Mouse (Mus musculus): Measurements from ENCODE around the gene Tpst1. TPM values are rescaled to one million over a fixed set of nuclear protein-coding genes. Genes with fewer than 3 reads are reported as not detected.
A peak's percentile ranks its signal among the peaks of the same experiment; 100 is the strongest.

Tpst1 gene
- total and polyA plus RNA-seq, 3 experiments: 0.22 TPM; not detected in 2

- DNase-seq (ENCODE audit: low spot score): no peak
- H3K27me3 ChIP-seq (ENCODE audit: insufficient read depth, low read length): no peaks in the 10 kb centered on the region
- ATAC-seq (ENCODE audit: extremely low read depth, insufficient number of reproducible peaks, low FRiP score, poor library complexity, severe bottlenecking): no peak
- H3K36me3 ChIP-seq (replicated peaks): peaks cover 24% of the 10 kb centered on the region
- peaks cover 67% of the 10 kb centered on the region for H3K4me1 ChIP-seq (ENCODE audit: insufficient read depth, low read depth, low read length)
- H3K4me3 ChIP-seq (ENCODE audit: low read depth, low read length): peak overlapping the region; percentile 88
- TF ChIP-seq CTCF (IDR thresholded peaks at IDR 0.05; ENCODE audit: low read depth, low read length) (no peak), GATA1 (IDR thresholded peaks at IDR 0.05; ENCODE audit: borderline replicate concordance, low read length) (no peak), POLR2AphosphoS5 (IDR thresholded peaks at IDR 0.05; ENCODE audit: insufficient replicate concordance, low read depth, low read length) (no peak), TAL1 (conservative IDR thresholded peaks at IDR 0.05; ENCODE audit: low read depth, low read length) (no peak), GATA2 (IDR thresholded peaks at IDR 0.05; ENCODE audit: borderline replicate concordance, low read depth, low read length) (no peak)
- peaks cover 4% of the 10 kb centered on the region for H3K9me3 ChIP-seq (replicated peaks)
These were observed 99.9 kb downstream of the Tpst1 start for GRCm38 (mm10) chr5:130173012-130173411.

- DNase-seq (ENCODE audit: low spot score) (no peak), ATAC-seq (ENCODE audit: extremely low read depth, insufficient number of reproducible peaks, low FRiP score, poor library complexity, severe bottlenecking) (no peak)
- no peaks in the 10 kb centered on the region for H3K27me3 ChIP-seq (ENCODE audit: insufficient read depth, low read length)
- H3K4me1 ChIP-seq (ENCODE audit: insufficient read depth, low read depth, low read length): peaks cover 69% of the 10 kb centered on the region
- TF ChIP-seq CTCF (IDR thresholded peaks at IDR 0.05; ENCODE audit: low read depth, low read length) (no peak), TAL1 (conservative IDR thresholded peaks at IDR 0.05; ENCODE audit: low read depth, low read length) (no peak), GATA2 (IDR thresholded peaks at IDR 0.05; ENCODE audit: borderline replicate concordance, low read depth, low read length) (no peak), GATA1 (IDR thresholded peaks at IDR 0.05; ENCODE audit: borderline replicate concordance, low read length) (no peak), POLR2AphosphoS5 (IDR thresholded peaks at IDR 0.05; ENCODE audit: insufficient replicate concordance, low read depth, low read length) (no peak)
- H3K4me3 ChIP-seq (ENCODE audit: low read depth, low read length): no peak overlapping the region
- H3K36me3 ChIP-seq (replicated peaks): peaks cover 48% of the 10 kb centered on the region
- H3K9me3 ChIP-seq (replicated peaks): no peaks in the 10 kb centered on the region
These were observed 104.7 kb downstream of the Tpst1 start for GRCm38 (mm10) chr5:130177871-130178270.

- H3K9me3 ChIP-seq (replicated peaks): no peaks in the 10 kb centered on the region
- TF ChIP-seq TAL1 (conservative IDR thresholded peaks at IDR 0.05; ENCODE audit: low read depth, low read length): no peak
- no peak for TF ChIP-seq GATA2 (IDR thresholded peaks at IDR 0.05; ENCODE audit: borderline replicate concordance, low read depth, low read length)
- TF ChIP-seq GATA1 (IDR thresholded peaks at IDR 0.05; ENCODE audit: borderline replicate concordance, low read length): no peak
- TF ChIP-seq POLR2AphosphoS5 (IDR thresholded peaks at IDR 0.05; ENCODE audit: insufficient replicate concordance, low read depth, low read length): no peak
- no peak for TF ChIP-seq CTCF (IDR thresholded peaks at IDR 0.05; ENCODE audit: low read depth, low read length)
- ATAC-seq (ENCODE audit: extremely low read depth, insufficient number of reproducible peaks, low FRiP score, poor library complexity, severe bottlenecking): no peak
- H3K4me3 ChIP-seq (ENCODE audit: low read depth, low read length): no peak overlapping the region
- peaks cover 65% of the 10 kb centered on the region for H3K4me1 ChIP-seq (ENCODE audit: insufficient read depth, low read depth, low read length)
- no peaks in the 10 kb centered on the region for H3K27me3 ChIP-seq (ENCODE audit: insufficient read depth, low read length)
- H3K36me3 ChIP-seq (replicated peaks): peaks cover 58% of the 10 kb centered on the region
- no peak for DNase-seq (ENCODE audit: low spot score)
These were observed 107.2 kb downstream of the Tpst1 start for GRCm38 (mm10) chr5:130180362-130180761.

- Histone ChIP-seq H3K27me3 (ENCODE audit: insufficient read depth, low read length) (no peaks in the 10 kb centered on the region), H3K9me3 (replicated peaks) (no peaks in the 10 kb centered on the region), H3K4me1 (ENCODE audit: insufficient read depth, low read depth, low read length) (peaks cover 60% of the 10 kb centered on the region), H3K4me3 (ENCODE audit: low read depth, low read length) (no peak overlapping the region), H3K36me3 (replicated peaks) (peaks cover 52% of the 10 kb centered on the region)
- DNase-seq (ENCODE audit: low spot score) (no peak), ATAC-seq (ENCODE audit: extremely low read depth, insufficient number of reproducible peaks, low FRiP score, poor library complexity, severe bottlenecking) (no peak)
- no peak for TF ChIP-seq TAL1 (conservative IDR thresholded peaks at IDR 0.05; ENCODE audit: low read depth, low read length)
- no peak for TF ChIP-seq CTCF (IDR thresholded peaks at IDR 0.05; ENCODE audit: low read depth, low read length)
- TF ChIP-seq GATA2 (IDR thresholded peaks at IDR 0.05; ENCODE audit: borderline replicate concordance, low read depth, low read length): no peak
- no peak for TF ChIP-seq POLR2AphosphoS5 (IDR thresholded peaks at IDR 0.05; ENCODE audit: insufficient replicate concordance, low read depth, low read length)
- no peak for TF ChIP-seq GATA1 (IDR thresholded peaks at IDR 0.05; ENCODE audit: borderline replicate concordance, low read length)
These were observed 108.8 kb downstream of the Tpst1 start for GRCm38 (mm10) chr5:130181740-130182540.

GRCm38 (mm10) chr5:130182541-130182821, 109.4 kb downstream of the Tpst1 start:
- Histone ChIP-seq H3K4me3 (ENCODE audit: low read depth, low read length) (no peak overlapping the region), H3K9me3 (replicated peaks) (no peaks in the 10 kb centered on the region), H3K36me3 (replicated peaks) (peaks cover 55% of the 10 kb centered on the region), H3K27me3 (ENCODE audit: insufficient read depth, low read length) (no peaks in the 10 kb centered on the region), H3K4me1 (ENCODE audit: insufficient read depth, low read depth, low read length) (peaks cover 61% of the 10 kb centered on the region)
- no peak for ATAC-seq (ENCODE audit: extremely low read depth, insufficient number of reproducible peaks, low FRiP score, poor library complexity, severe bottlenecking)
- TF ChIP-seq CTCF (IDR thresholded peaks at IDR 0.05; ENCODE audit: low read depth, low read length): no peak
- TF ChIP-seq GATA1 (IDR thresholded peaks at IDR 0.05; ENCODE audit: borderline replicate concordance, low read length): no peak
- TF ChIP-seq POLR2AphosphoS5 (IDR thresholded peaks at IDR 0.05; ENCODE audit: insufficient replicate concordance, low read depth, low read length): no peak
- TF ChIP-seq TAL1 (conservative IDR thresholded peaks at IDR 0.05; ENCODE audit: low read depth, low read length): no peak
- no peak for TF ChIP-seq GATA2 (IDR thresholded peaks at IDR 0.05; ENCODE audit: borderline replicate concordance, low read depth, low read length)
- no peak for DNase-seq (ENCODE audit: low spot score)

GRCm38 (mm10) chr5:130184193-130184856, 111.2 kb downstream of the Tpst1 start:
- H3K4me3 ChIP-seq (ENCODE audit: low read depth, low read length): no peak overlapping the region
- TF ChIP-seq GATA1 (IDR thresholded peaks at IDR 0.05; ENCODE audit: borderline replicate concordance, low read length) (no peak), GATA2 (IDR thresholded peaks at IDR 0.05; ENCODE audit: borderline replicate concordance, low read depth, low read length) (no peak), TAL1 (conservative IDR thresholded peaks at IDR 0.05; ENCODE audit: low read depth, low read length) (no peak), POLR2AphosphoS5 (IDR thresholded peaks at IDR 0.05; ENCODE audit: insufficient replicate concordance, low read depth, low read length) (no peak), CTCF (IDR thresholded peaks at IDR 0.05; ENCODE audit: low read depth, low read length) (no peak)
- no peak for DNase-seq (ENCODE audit: low spot score)
- peaks cover 64% of the 10 kb centered on the region for H3K36me3 ChIP-seq (replicated peaks)
- no peak for ATAC-seq (ENCODE audit: extremely low read depth, insufficient number of reproducible peaks, low FRiP score, poor library complexity, severe bottlenecking)
- H3K27me3 ChIP-seq (ENCODE audit: insufficient read depth, low read length): no peaks in the 10 kb centered on the region
- H3K9me3 ChIP-seq (replicated peaks): no peaks in the 10 kb centered on the region
- H3K4me1 ChIP-seq (ENCODE audit: insufficient read depth, low read depth, low read length): peaks cover 50% of the 10 kb centered on the region

Measured in G1E (cell line).